Mouse (Mus musculus): Measurements from ENCODE around the gene Ggcx.

DNA sequence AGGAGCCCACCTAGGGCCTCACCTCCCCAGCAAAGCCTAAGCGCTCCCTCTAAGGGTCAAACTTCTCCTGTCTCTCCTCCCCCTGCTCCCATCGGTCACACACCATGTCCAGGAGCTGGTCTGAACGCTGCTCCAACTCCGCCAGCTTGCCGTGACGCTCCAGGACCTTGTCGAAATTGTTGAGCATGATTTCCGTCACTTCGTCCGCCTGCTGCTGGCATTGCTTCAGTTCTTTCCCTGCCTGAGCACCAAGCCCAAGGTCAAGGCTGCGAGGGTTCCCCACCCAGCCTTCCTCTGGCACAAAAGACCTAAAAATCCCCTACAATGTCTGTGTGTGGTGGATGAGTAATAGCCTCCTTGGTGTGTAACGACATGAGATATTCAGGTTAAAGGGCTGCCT is 44.0 kb upstream of the Ggcx start:
- TF ChIP-seq CTCF (IDR thresholded peaks at IDR 0.05; ENCODE audit: borderline replicate concordance, extremely low read depth, insufficient read depth, insufficient read length) (no peak), POLR2A (IDR thresholded peaks at IDR 0.05; ENCODE audit: borderline replicate concordance, extremely low read depth, insufficient read depth, insufficient read length, poor library complexity, severe bottlenecking) (no peak)
